Mouse (Mus musculus): ENCODE data around the gene Rhbdd1.

GRCm38 (mm10) chr1:82414434-82415045 lies 98.3 kb downstream of the Rhbdd1 start:
- TF ChIP-seq CTCF (IDR thresholded peaks at IDR 0.05; ENCODE audit: control insufficient read depth, insufficient read depth, insufficient read length) = no peak
- no peak for TF ChIP-seq MYOG (IDR thresholded peaks at IDR 0.05; ENCODE audit: control insufficient read depth, extremely low read depth, insufficient read length)
- no peak for TF ChIP-seq CEBPB (IDR thresholded peaks at IDR 0.05; ENCODE audit: low read depth)
- TF ChIP-seq MAX (IDR thresholded peaks at IDR 0.05) = no peak
- TF ChIP-seq FOSL1 (IDR thresholded peaks at IDR 0.05; ENCODE audit: insufficient read depth, low read length, poor library complexity, severe bottlenecking) = no peak
- no peak for TF ChIP-seq USF1 (IDR thresholded peaks at IDR 0.05; ENCODE audit: low read depth)

Data from C2C12 (cell line).